ENCODE assay signal across 25 mouse cellular contexts in genomic region chr9:65428003-65428402, GRCm38 (mm10). TPM values are rescaled to one million over a fixed set of nuclear protein-coding genes. Genes with fewer than 3 reads are reported as not detected.
"Had no signal": no experiment of that assay in that cellular context is flagged by ENCODE, and none has a peak within 500 bp of the region (broad histone marks: within the 10 kb centered on the region; RNA-seq: fewer than 3 reads in every experiment).

No protein-coding gene starts in this region.

- DNase-seq: left cerebral cortex, postnatal 4 days; lung, adult 2 months; lung, postnatal 14 days; lung, postnatal 4 days; right cerebral cortex, adult 18-20 months; right cerebral cortex, postnatal 14 days; right cerebral cortex, postnatal 4 days; spleen, adult 18-20 months; thymus, postnatal 25 days had no signal

- H3K4me1 ChIP-seq: limb, embryonic 15.5 days; liver, embryonic 12.5 days; liver, embryonic 15.5 days; midbrain, embryonic 12.5 days; midbrain, embryonic 15.5 days; neural tube, embryonic 12.5 days; neural tube, embryonic 15.5 days; stomach, embryonic 15.5 days had no signal

- H3K4me3 ChIP-seq: limb, embryonic 12.5 days; limb, embryonic 15.5 days; liver, embryonic 12.5 days; liver, embryonic 15.5 days; midbrain, embryonic 12.5 days; midbrain, embryonic 15.5 days; neural tube, embryonic 12.5 days; neural tube, embryonic 15.5 days; stomach, embryonic 15.5 days had no signal

- H3K27ac ChIP-seq: limb, embryonic 12.5 days; limb, embryonic 15.5 days; liver, embryonic 12.5 days; liver, embryonic 15.5 days; midbrain, embryonic 12.5 days; midbrain, embryonic 15.5 days; neural tube, embryonic 12.5 days; neural tube, embryonic 15.5 days; stomach, embryonic 15.5 days had no signal

- H3K9ac ChIP-seq: limb, embryonic 12.5 days; limb, embryonic 15.5 days; liver, embryonic 12.5 days; liver, embryonic 15.5 days; midbrain, embryonic 12.5 days; midbrain, embryonic 15.5 days; neural tube, embryonic 12.5 days; neural tube, embryonic 15.5 days; stomach, embryonic 15.5 days had no signal

- H3K4me2 ChIP-seq: limb, embryonic 12.5 days; limb, embryonic 15.5 days; liver, embryonic 12.5 days; liver, embryonic 15.5 days; midbrain, embryonic 12.5 days; midbrain, embryonic 15.5 days; neural tube, embryonic 12.5 days; neural tube, embryonic 15.5 days; stomach, embryonic 15.5 days had no signal

- ATAC-seq: hindbrain, embryonic 16.5 days; liver, embryonic 12.5 days; midbrain, embryonic 15.5 days had no signal

- H3K36me3 ChIP-seq: limb, embryonic 12.5 days; limb, embryonic 15.5 days; liver, embryonic 12.5 days; liver, embryonic 15.5 days; midbrain, embryonic 12.5 days; midbrain, embryonic 15.5 days; neural tube, embryonic 12.5 days; neural tube, embryonic 15.5 days; stomach, embryonic 15.5 days had no signal

- H3K9me3 ChIP-seq: limb, embryonic 12.5 days; limb, embryonic 15.5 days; liver, embryonic 12.5 days; liver, embryonic 15.5 days; midbrain, embryonic 12.5 days; midbrain, embryonic 15.5 days; neural tube, embryonic 12.5 days; neural tube, embryonic 15.5 days; stomach, embryonic 15.5 days had no signal

- H3K27me3 ChIP-seq: limb, embryonic 12.5 days; limb, embryonic 15.5 days; liver, embryonic 15.5 days; midbrain, embryonic 12.5 days; midbrain, embryonic 15.5 days; neural tube, embryonic 12.5 days; neural tube, embryonic 15.5 days; stomach, embryonic 15.5 days had no signal

RNA-seq across cellular contexts. Expression of gene Slc51b, which starts 5.2 kb away (rescaled TPM):
- total RNA-seq: layer of hippocampus, adult 18-20 months; layer of hippocampus, postnatal 14 days; left cerebral cortex, adult 8-10 months; left cerebral cortex, postnatal 14 days; left cerebral cortex, postnatal 4 days; megakaryocyte progenitor cell, adult 5-6 weeks had no signal
- polyA plus RNA-seq: hindbrain, embryonic 16.5 days; limb, embryonic 12.5 days; limb, embryonic 15.5 days; liver, embryonic 12.5 days; liver, embryonic 15.5 days; lung, adult 2 months; lung, embryonic 16.5 days; midbrain, embryonic 12.5 days; midbrain, embryonic 15.5 days; neural tube, embryonic 12.5 days; neural tube, embryonic 15.5 days had no signal

RNA-seq across cellular contexts. Expression of gene Rasl12, which starts 29.7 kb away (rescaled TPM):
- total RNA-seq: megakaryocyte progenitor cell, adult 5-6 weeks had no signal
